Mouse (Mus musculus): Measurements from ENCODE around the gene Coq7.

- TF ChIP-seq CTCF (IDR thresholded peaks at IDR 0.05; ENCODE audit: low read depth), result no peak
- TF ChIP-seq EP300 (IDR thresholded peaks at IDR 0.05; ENCODE audit: low read depth), result no peak
Measured at GRCm38 (mm10) chr7:118579938-118580337, 46.8 kb upstream of the Coq7 start.
